Mouse (Mus musculus) heart, embryonic 13.5 days (tissue): Measurements from ENCODE around the gene Actr3b. TPM values are rescaled to one million over a fixed set of nuclear protein-coding genes. Genes with fewer than 3 reads are reported as not detected.

Source experiments
- ATAC-seq: fragments of 200-750 bp; cut with Nextera tagmentation; 2 replicates; pipeline ENCODE4 v1.8.0; 2017; ENCODE audit warnings: moderate TSS enrichment; ENCODE audit not compliant: insufficient number of reproducible peaks, low FRiP score, low TSS enrichment; ENCODE audit errors: extremely low read depth
- H3K27ac ChIP-seq: fragments of 300-500 bp; sonication (generic); replicated peaks from 2 replicates; pipeline ENCODE4 v1.5.1; 2015; ENCODE audit warnings: moderate library complexity, mild to moderate bottlenecking, inconsistent platforms
- H3K27me3 ChIP-seq: fragments of 300-500 bp; sonication (generic); replicated peaks from 2 replicates; pipeline ENCODE4 v1.6.1; 2015; ENCODE audit warnings: mild to moderate bottlenecking, inconsistent platforms
- H3K36me3 ChIP-seq: fragments of 300-500 bp; sonication (generic); 2 replicates; pipeline ENCODE4 v1.6.1; 2015; ENCODE audit warnings: mild to moderate bottlenecking, inconsistent platforms
- H3K4me1 ChIP-seq: fragments of 300-500 bp; sonication (generic); 2 replicates; pipeline ENCODE4 v1.6.1; 2015; ENCODE audit warnings: inconsistent platforms
- H3K4me2 ChIP-seq: fragments of 300-500 bp; sonication (generic); 2 replicates; pipeline ENCODE4 v1.6.1; 2015; ENCODE audit warnings: inconsistent platforms, mild to moderate bottlenecking, moderate library complexity
- H3K4me3 ChIP-seq: fragments of 300-500 bp; sonication (generic); 2 replicates; pipeline ENCODE4 v1.5.1; 2015; ENCODE audit warnings: moderate library complexity, mild to moderate bottlenecking, inconsistent platforms
- H3K9ac ChIP-seq: fragments of 300-500 bp; sonication (generic); 2 replicates; pipeline ENCODE4 v1.6.1; 2015; ENCODE audit warnings: inconsistent platforms, mild to moderate bottlenecking, moderate library complexity
- H3K9me3 ChIP-seq: fragments of 300-500 bp; sonication (generic); 2 replicates; pipeline ENCODE4 v1.6.1; 2016; ENCODE audit warnings: inconsistent platforms
- WGBS: fragments of 180-500 bp; shearing (Covaris S2); methylation state at CpG from one replicate; pipeline ENCODE4 v1.1.7; 2015; ENCODE audit warnings: mixed read lengths; 5-methylcytosine and 5-hydroxymethylcytosine counted together
- polyA plus RNA-seq: library from polyadenylated mRNA; unstranded; fragments of >200 nt; fragmentation: Nextera tagmentation; extraction: Ambion mirVana; gene quantifications from 2 replicates; pipeline ENCODE4 v1.2.1, GENCODE M21; 2015

The Actr3b gene
- polyA plus RNA-seq, 1 experiment from 2014 or later: 34.4 TPM

- Histone ChIP-seq H3K4me1 (peaks cover 73% of the 10 kb centered on the region), H3K9me3 (no peaks in the 10 kb centered on the region), H3K4me3 (no peak overlapping the region), H3K36me3 (no peaks in the 10 kb centered on the region), H3K27me3 (no peaks in the 10 kb centered on the region), H3K27ac (peak overlapping the region; percentile 72), H3K4me2 (0 out of 2 replicates have a peak overlapping the region, but pooled peaks have one; percentile 8), H3K9ac (no peak overlapping the region)
- ATAC-seq: no peak
Measured at GRCm38 (mm10) chr5:25751552-25751951, 8.2 kb upstream of the Actr3b start.

DNA sequence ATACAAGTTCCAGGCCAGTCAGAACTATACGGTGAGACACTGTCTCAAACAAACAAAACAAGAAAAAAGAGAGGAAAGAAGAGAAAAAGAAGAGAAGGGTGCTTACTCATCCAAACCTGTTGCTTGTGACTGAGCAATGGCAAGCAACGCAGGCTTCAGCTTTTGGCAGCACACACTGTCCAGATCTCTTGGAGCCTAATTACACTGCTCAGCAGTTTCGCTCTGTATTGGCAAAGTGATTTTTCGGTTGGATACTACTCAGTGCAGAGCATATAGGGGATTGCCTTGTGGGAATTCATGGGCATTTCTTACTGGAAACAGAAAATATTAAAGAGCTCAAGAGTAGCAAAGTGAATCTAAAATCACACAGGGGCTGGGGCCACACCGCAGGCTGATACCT, 6.9 kb upstream of the Actr3b start:
- WGBS: 73% methylated on average over 5 of the region's 5 CpGs
- H3K4me3 ChIP-seq: no peak overlapping the region
- no peak overlapping the region for H3K4me2 ChIP-seq
- H3K36me3 ChIP-seq: no peaks in the 10 kb centered on the region
- H3K27ac ChIP-seq: no peak overlapping the region
- no peak overlapping the region for H3K9ac ChIP-seq
- peaks cover 67% of the 10 kb centered on the region for H3K4me1 ChIP-seq
- ATAC-seq: no peak
- H3K27me3 ChIP-seq: no peaks in the 10 kb centered on the region
- H3K9me3 ChIP-seq: no peaks in the 10 kb centered on the region

DNA sequence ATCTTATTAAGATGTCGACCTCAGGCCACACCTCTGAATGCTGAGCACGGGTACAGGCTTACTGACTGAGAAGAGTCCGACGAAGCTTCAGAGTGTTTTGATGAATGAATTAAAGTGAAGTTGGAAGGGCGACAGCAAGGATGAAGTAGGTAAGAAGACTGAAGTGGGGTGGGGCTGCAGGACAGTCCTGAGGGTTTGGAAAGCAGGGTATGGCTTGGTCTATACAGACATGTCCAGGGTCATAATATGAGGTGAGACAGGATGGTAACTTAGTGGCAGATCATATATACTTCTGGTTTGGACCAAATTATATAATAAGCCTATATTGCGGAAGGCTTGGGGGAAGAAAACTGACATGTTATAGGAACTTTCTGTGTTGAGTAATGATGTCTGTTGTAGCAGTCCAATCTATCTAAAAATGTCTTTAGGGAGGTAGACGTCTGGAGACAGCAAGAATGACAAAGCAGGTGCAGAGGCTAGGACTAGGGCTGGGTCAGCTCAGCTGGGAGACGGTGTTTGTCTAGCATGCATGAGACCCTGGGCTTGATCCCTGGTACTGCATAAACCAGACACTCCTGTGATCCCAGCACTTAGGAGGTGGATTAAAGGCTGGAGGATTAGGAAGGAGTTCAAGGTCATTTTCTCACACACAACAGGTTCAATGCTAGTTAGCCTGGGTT, 6.1 kb upstream of the Actr3b start:
- Histone ChIP-seq H3K4me2 (0 out of 2 replicates have a peak overlapping the region, but pooled peaks have one; percentile 14), H3K36me3 (no peaks in the 10 kb centered on the region), H3K4me1 (peaks cover 59% of the 10 kb centered on the region), H3K27me3 (no peaks in the 10 kb centered on the region), H3K4me3 (no peak overlapping the region), H3K27ac (peak overlapping the region; percentile 73), H3K9ac (peak overlapping the region; percentile 9; the same call in 1 of the 2 replicates), H3K9me3 (no peaks in the 10 kb centered on the region)
- ATAC-seq: no peak; the same call in 1 of the 2 replicates
- 42% methylated on average over 8 of the region's 8 CpGs for WGBS

DNA sequence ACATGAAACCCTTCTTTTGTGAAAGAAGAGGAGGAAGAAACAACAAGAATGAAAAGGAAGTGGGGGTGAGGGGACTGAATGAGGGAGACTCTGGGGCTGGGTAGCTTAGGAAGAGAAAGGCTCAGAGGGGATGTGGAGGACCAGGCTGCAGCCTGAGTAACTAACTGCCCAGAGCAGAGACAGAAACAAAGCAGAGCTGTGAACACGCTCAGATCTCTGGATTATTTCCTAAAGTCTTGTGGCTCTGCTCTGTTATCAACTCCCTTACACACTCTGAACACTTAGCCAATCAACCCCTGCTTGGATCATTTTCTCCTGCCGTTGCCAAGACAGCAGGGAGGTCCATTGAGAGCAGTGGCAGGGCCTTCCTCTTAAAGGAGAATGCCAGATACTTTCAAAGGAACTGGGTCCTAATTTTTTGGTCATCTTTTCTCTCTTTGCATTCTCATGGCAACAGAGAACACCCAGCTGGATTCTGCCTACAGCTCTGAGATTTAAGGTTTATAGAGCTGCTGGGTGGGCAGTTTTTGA, 5.5 kb upstream of the Actr3b start:
- H3K9ac ChIP-seq: peak overlapping the region; percentile 9

DNA sequence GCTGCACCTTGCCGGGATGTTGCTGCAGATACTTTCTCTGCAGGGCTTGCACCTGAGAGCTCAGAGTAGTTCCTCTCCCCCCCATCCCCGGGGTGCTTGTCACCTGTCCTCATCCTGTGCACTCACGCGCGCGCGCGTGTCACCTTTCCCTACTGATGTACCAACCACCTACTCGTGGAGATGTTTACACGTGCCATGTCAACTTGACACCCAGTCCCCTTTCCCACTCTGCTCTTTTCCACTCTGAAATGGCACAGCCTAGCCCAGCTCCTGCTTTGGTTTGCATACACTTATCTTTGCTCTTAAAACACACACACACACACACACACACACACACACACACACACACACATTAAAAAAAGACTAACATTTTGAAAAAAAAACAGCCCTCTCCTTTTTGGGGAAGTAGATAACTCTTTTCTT, 624 bp downstream of the Actr3b start:
- H3K9me3 ChIP-seq: no peaks in the 10 kb centered on the region
- H3K4me3 ChIP-seq: peak overlapping the region; percentile 74
- peaks cover 34% of the 10 kb centered on the region for H3K4me1 ChIP-seq
- peak overlapping the region; percentile 87 for H3K9ac ChIP-seq
- WGBS: 3% methylated on average over 9 of the region's 10 CpGs
- no peak overlapping the region for H3K27ac ChIP-seq
- H3K4me2 ChIP-seq: peak overlapping the region; percentile 93
- H3K27me3 ChIP-seq: no peaks in the 10 kb centered on the region
- no peaks in the 10 kb centered on the region for H3K36me3 ChIP-seq
- ATAC-seq: no peak; the same call in 1 of the 2 replicates

More for the DNA sequence above, 5.5 kb upstream of the Actr3b start:
- H3K4me3 ChIP-seq: no peak overlapping the region
- no peaks in the 10 kb centered on the region for H3K27me3 ChIP-seq
- H3K36me3 ChIP-seq: no peaks in the 10 kb centered on the region
- no peak for ATAC-seq
- peak overlapping the region; percentile 14; the same call in 1 of the 2 replicates for H3K4me2 ChIP-seq
- H3K9me3 ChIP-seq: no peaks in the 10 kb centered on the region
- WGBS: 6% methylated on average over 2 of the region's 2 CpGs
- peak overlapping the region; percentile 73 for H3K27ac ChIP-seq
- H3K4me1 ChIP-seq: peaks cover 54% of the 10 kb centered on the region

DNA sequence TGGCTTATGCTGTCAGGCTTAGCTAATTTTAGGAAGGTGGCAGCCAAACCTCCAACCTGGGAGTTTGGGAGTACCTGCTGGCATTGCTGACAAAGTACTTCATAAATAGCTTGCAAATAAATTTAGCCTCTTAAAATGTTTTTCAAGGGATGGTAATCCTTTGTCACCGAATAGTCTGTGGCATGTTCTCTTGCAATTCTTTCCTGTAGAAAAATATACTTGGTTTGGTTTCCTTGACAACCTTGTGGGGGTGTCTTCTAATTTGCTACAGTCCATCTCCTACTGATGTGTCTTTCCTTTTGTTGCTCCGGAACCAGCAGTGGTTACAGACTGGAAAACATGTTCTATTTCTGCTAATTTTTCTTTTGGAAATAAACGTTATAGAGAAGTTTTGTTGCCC, 1.1 kb downstream of the Actr3b start:
- peak overlapping the region; percentile 74 for H3K4me3 ChIP-seq
- ATAC-seq: no peak
- H3K27me3 ChIP-seq: no peaks in the 10 kb centered on the region
- peak overlapping the region; percentile 93 for H3K4me2 ChIP-seq
- no peak overlapping the region for H3K9ac ChIP-seq
- peaks cover 32% of the 10 kb centered on the region for H3K4me1 ChIP-seq
- H3K36me3 ChIP-seq: no peaks in the 10 kb centered on the region
- WGBS: 52% methylated on average over 3 of the region's 3 CpGs
- no peak overlapping the region for H3K27ac ChIP-seq
- no peaks in the 10 kb centered on the region for H3K9me3 ChIP-seq

- Histone ChIP-seq H3K27me3 (no peaks in the 10 kb centered on the region), H3K4me1 (peaks cover 32% of the 10 kb centered on the region), H3K9ac (peak overlapping the region; percentile 41; the same call in 1 of the 2 replicates), H3K27ac (peak overlapping the region; percentile 65), H3K9me3 (no peaks in the 10 kb centered on the region), H3K36me3 (no peaks in the 10 kb centered on the region), H3K4me3 (no peak overlapping the region), H3K4me2 (peak overlapping the region; percentile 93)
- WGBS: 46% methylated on average over 2 of the region's 2 CpGs
- ATAC-seq: no peak
Measured at GRCm38 (mm10) chr5:25761850-25762249, 2.1 kb downstream of the Actr3b start.

- H3K4me3 ChIP-seq: peak overlapping the region; percentile 37
- H3K9me3 ChIP-seq: peaks cover 7% of the 10 kb centered on the region; the same call in 1 of the 2 replicates
- 58% methylated on average over 17 of the region's 17 CpGs for WGBS
- H3K4me2 ChIP-seq: peak overlapping the region; percentile 64
- no peak overlapping the region for H3K27ac ChIP-seq
- no peak overlapping the region for H3K9ac ChIP-seq
- no peak; the same call in 1 of the 2 replicates for ATAC-seq
- H3K36me3 ChIP-seq: peaks cover 12% of the 10 kb centered on the region
- H3K27me3 ChIP-seq: no peaks in the 10 kb centered on the region
- H3K4me1 ChIP-seq: peaks cover 5% of the 10 kb centered on the region
Measured at GRCm38 (mm10) chr5:25769006-25769405, 9.2 kb downstream of the Actr3b start.

DNA sequence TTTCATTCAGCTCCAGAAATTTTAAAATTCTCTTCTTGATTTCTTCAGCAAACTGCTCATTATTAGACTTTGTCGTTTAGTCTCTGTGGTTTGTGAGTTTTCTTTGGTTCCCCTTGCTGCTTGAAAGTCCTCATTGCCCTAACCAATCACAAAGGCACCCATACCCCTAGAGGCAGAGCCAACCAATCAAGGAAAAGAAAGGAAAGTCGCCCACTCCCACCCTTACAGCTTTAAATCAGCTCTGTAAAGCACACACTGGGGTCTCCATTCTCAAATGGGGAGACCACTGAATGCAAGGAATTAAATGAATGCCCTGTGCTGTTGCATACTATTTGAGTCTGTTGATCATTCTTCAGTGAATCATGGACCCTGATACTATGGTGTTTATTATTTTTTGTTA, 9.6 kb downstream of the Actr3b start:
- 45% methylated on average over 2 of the region's 2 CpGs for WGBS
- Histone ChIP-seq H3K9me3 (peaks cover 7% of the 10 kb centered on the region; the same call in 1 of the 2 replicates), H3K27me3 (no peaks in the 10 kb centered on the region), H3K27ac (no peak overlapping the region), H3K4me1 (peaks cover 9% of the 10 kb centered on the region), H3K36me3 (peaks cover 12% of the 10 kb centered on the region), H3K4me3 (0 out of 2 replicates have a peak overlapping the region, but pooled peaks have one; percentile 37), H3K9ac (no peak overlapping the region), H3K4me2 (peak overlapping the region; percentile 64)
- ATAC-seq: no peak

GRCm38 (mm10) chr5:25772456-25772855, 12.7 kb downstream of the Actr3b start:
- 81% methylated on average over 9 of the region's 9 CpGs for WGBS

DNA sequence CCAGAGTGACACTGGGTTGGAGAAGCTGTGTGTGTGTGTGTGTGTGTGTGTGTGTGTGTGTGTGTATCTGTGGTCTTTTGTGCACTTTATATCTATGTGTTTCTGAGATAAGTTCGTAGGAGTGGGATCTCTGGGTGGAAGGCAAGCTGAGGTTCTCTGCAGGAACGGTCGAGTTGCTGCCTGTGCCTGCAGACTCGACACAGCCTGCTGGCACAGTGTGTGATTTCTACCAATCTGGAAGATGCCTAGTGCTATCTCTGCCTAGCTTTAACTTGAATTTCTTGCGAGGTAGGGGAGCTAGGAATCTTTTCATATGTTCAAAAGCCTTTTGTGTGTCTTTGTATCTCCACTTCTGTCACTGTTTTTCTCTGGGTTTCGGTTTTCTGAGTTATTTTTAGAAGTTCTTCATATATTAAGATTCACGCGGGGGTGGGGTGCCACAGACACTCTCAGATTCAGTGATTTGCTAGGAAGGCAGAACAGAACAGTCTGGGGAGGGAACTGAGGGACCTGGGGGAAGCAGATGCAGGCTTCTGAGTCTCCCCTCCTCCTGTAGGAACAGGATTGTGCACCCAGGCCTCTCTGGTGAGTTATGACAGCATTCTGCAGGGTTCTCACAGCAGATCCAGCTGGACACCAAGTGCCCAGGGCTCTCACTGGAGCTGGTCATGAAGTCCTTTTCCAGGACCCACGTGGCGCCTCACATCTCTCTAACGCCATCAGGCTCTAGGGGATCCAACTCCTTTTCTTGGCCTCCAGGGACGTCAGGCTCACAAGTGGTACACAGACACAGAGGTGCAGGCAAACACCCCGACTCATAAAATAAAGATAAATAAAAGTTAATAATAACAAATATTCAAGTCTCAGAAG, 14.4 kb downstream of the Actr3b start:
- 35% methylated on average over 13 of the region's 13 CpGs for WGBS
- Histone ChIP-seq H3K27ac (peak overlapping the region; percentile 62), H3K4me1 (peaks cover 13% of the 10 kb centered on the region), H3K9me3 (peaks cover 7% of the 10 kb centered on the region; the same call in 1 of the 2 replicates), H3K4me2 (peak overlapping the region; percentile 54), H3K4me3 (no peak overlapping the region), H3K27me3 (no peaks in the 10 kb centered on the region), H3K36me3 (peaks cover 8% of the 10 kb centered on the region), H3K9ac (peak overlapping the region; percentile 65)
- ATAC-seq: no peak

More at GRCm38 (mm10) chr5:25772456-25772855, 12.7 kb downstream of the Actr3b start:
- Histone ChIP-seq H3K9ac (no peak overlapping the region), H3K4me1 (peaks cover 13% of the 10 kb centered on the region), H3K4me2 (no peak overlapping the region), H3K36me3 (peaks cover 12% of the 10 kb centered on the region), H3K27me3 (no peaks in the 10 kb centered on the region), H3K9me3 (peaks cover 7% of the 10 kb centered on the region; the same call in 1 of the 2 replicates), H3K4me3 (no peak overlapping the region), H3K27ac (no peak overlapping the region)
- ATAC-seq: no peak
